ENCODE assay signal across 15 mouse cellular contexts in the genomic region with DNA sequence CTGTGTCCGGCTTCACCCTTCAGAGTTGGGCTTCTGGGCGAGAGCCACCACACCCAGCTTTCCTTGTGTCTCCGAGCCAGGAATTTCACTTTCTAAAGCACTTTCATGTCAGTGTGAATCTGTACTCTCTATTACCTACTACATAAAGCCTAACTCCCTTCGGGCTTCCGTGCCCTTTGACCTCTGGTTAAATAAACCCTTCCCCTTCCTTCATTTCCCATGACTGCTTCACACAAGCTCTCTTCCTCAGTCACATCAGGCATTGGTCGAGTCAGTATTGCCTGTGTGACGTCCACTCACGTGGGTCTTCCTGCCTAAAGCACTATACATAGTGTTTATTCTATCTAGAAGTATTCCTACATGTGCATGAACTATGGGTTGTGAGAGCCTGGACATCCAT.
DNase-seq lines count a peak whose midpoint lies in the region; ATAC-seq lines count a peak whose summit lies in the region.
"Had no signal": no experiment of that assay in that cellular context is flagged by ENCODE, and none has a peak within 500 bp of the region (broad histone marks: within the 10 kb centered on the region; RNA-seq: fewer than 3 reads in every experiment).

No protein-coding gene starts in this region.

- peaks cover 19% of the 10 kb centered on the region for H3K4me1 ChIP-seq in kidney, embryonic 14.5 days (ENCODE audit: control insufficient read depth, insufficient read depth, low read length)
- H3K4me1 ChIP-seq in intestine, embryonic 15.5 days (replicated peaks), result peaks cover 11% of the 10 kb centered on the region
- H3K4me1 ChIP-seq in stomach, embryonic 14.5 days (ENCODE audit: control insufficient read depth, insufficient read depth, low read length), result peaks cover 17% of the 10 kb centered on the region

- no peaks in the 10 kb centered on the region for H3K9me3 ChIP-seq in kidney, embryonic 14.5 days (ENCODE audit: control insufficient read depth, low read length)
- no peaks in the 10 kb centered on the region for H3K9me3 ChIP-seq in intestine, embryonic 15.5 days
- no peaks in the 10 kb centered on the region for H3K9me3 ChIP-seq in stomach, embryonic 14.5 days (ENCODE audit: control insufficient read depth, low read depth, low read length)
- H3K9me3 ChIP-seq: embryonic facial prominence, embryonic 12.5 days; limb, embryonic 12.5 days; neural tube, embryonic 12.5 days had no signal

- no peak overlapping the region for H3K4me3 ChIP-seq in kidney, embryonic 14.5 days (ENCODE audit: low read length)
- no peak overlapping the region for H3K4me3 ChIP-seq in intestine, embryonic 15.5 days (replicated peaks)
- H3K4me3 ChIP-seq in stomach, embryonic 14.5 days (ENCODE audit: low read depth, low read length), result no peak overlapping the region
- H3K4me3 ChIP-seq: embryonic facial prominence, embryonic 12.5 days; limb, embryonic 12.5 days; neural tube, embryonic 12.5 days had no signal

- H3K36me3 ChIP-seq in kidney, embryonic 14.5 days (ENCODE audit: control insufficient read depth, insufficient read depth, low read length), result no peaks in the 10 kb centered on the region
- H3K36me3 ChIP-seq in intestine, embryonic 15.5 days, result no peaks in the 10 kb centered on the region
- no peaks in the 10 kb centered on the region for H3K36me3 ChIP-seq in stomach, embryonic 14.5 days (ENCODE audit: control insufficient read depth, insufficient read depth, low read length)
- H3K36me3 ChIP-seq: embryonic facial prominence, embryonic 12.5 days; limb, embryonic 12.5 days; neural tube, embryonic 12.5 days had no signal

- H3K27me3 ChIP-seq in kidney, embryonic 14.5 days (ENCODE audit: control insufficient read depth, insufficient read depth, low read length), result no peaks in the 10 kb centered on the region
- H3K27me3 ChIP-seq in intestine, embryonic 15.5 days (replicated peaks), result no peaks in the 10 kb centered on the region
- H3K27me3 ChIP-seq in stomach, embryonic 14.5 days (ENCODE audit: control insufficient read depth, insufficient read depth, low read length), result no peaks in the 10 kb centered on the region
- H3K27me3 ChIP-seq: embryonic facial prominence, embryonic 12.5 days; limb, embryonic 12.5 days; neural tube, embryonic 12.5 days had no signal

- no peak overlapping the region for H3K9ac ChIP-seq in kidney, embryonic 14.5 days (ENCODE audit: low read depth, low read length)
- no peak overlapping the region for H3K9ac ChIP-seq in intestine, embryonic 15.5 days
- no peak overlapping the region for H3K9ac ChIP-seq in stomach, embryonic 14.5 days (replicated peaks; ENCODE audit: low read depth, low read length)
- H3K9ac ChIP-seq: embryonic facial prominence, embryonic 12.5 days; forebrain, postnatal 0 days; limb, embryonic 12.5 days; neural tube, embryonic 12.5 days had no signal

- DNase-seq in kidney, adult 18-20 months, result no peak
- DNase-seq in embryo, embryonic 10 days (ENCODE audit: low spot score), result peak; percentile 59
- DNase-seq in frontal cortex, adult 2 months (ENCODE audit: extremely low spot score in 1 of 2, low spot score in 1 of 2), result no peak
- no peak for DNase-seq in cerebellum, adult 8-10 months
- DNase-seq: cerebellum, adult 18-20 months; forebrain, postnatal 0 days; lung, postnatal 36 days; midbrain, embryonic 14.5 days; thymus, adult 2 months had no signal

- ATAC-seq in kidney, embryonic 14.5 days (ENCODE audit: low FRiP score, low TSS enrichment), result peak; percentile 40; the same call in 1 of the 2 replicates
- ATAC-seq in intestine, embryonic 15.5 days, result peak; percentile 75
- ATAC-seq in stomach, embryonic 14.5 days (ENCODE audit: insufficient number of reproducible peaks, insufficient read depth, low FRiP score, low read depth), result peak; percentile 19; the same call in 1 of the 2 replicates

- no peak overlapping the region for H3K4me2 ChIP-seq in kidney, embryonic 14.5 days (replicated peaks; ENCODE audit: low read depth, low read length)
- no peak overlapping the region for H3K4me2 ChIP-seq in intestine, embryonic 15.5 days (replicated peaks)
- H3K4me2 ChIP-seq in stomach, embryonic 14.5 days (replicated peaks; ENCODE audit: low read depth, low read length), result no peak overlapping the region
- H3K4me2 ChIP-seq: embryonic facial prominence, embryonic 12.5 days; limb, embryonic 12.5 days; neural tube, embryonic 12.5 days had no signal

- WGBS in kidney, embryonic 14.5 days, result 43% methylated on average over 8 of the region's 8 CpGs
- 34% methylated on average over 8 of the region's 8 CpGs for WGBS in intestine, embryonic 15.5 days
- WGBS in stomach, embryonic 14.5 days, result 34% methylated on average over 8 of the region's 8 CpGs

- peak overlapping the region; percentile 25; the same call in 1 of the 2 replicates for H3K27ac ChIP-seq in kidney, embryonic 14.5 days (ENCODE audit: low read depth, low read length)
- no peak overlapping the region for H3K27ac ChIP-seq in intestine, embryonic 15.5 days
- H3K27ac ChIP-seq in stomach, embryonic 14.5 days (ENCODE audit: low read length), result no peak overlapping the region
- H3K27ac ChIP-seq: embryonic facial prominence, embryonic 12.5 days; limb, embryonic 12.5 days; neural tube, embryonic 12.5 days had no signal

Comparison
In these comparisons a context has a peak if more than half of its experiments do, and no peak if none do; other contexts are left out.
1. ATAC-seq: peak in every context shown above with its lines; median percentile 75 in intestine, embryonic 15.5 days; 40 in kidney, embryonic 14.5 days; 19 in stomach, embryonic 14.5 days.